Mouse (Mus musculus) gastrocnemius, postnatal 25 days (tissue): ENCODE data around the gene Ghrhr. TPM values are rescaled to one million over a fixed set of nuclear protein-coding genes. Genes with fewer than 3 reads are reported as not detected.
A peak's percentile ranks its signal among the peaks of the same experiment; 100 is the strongest.

ENCODE experiments used
- DNase-seq: peaks from one replicate; pipeline ENCODE4 v3.0.0; 2022
- total RNA-seq, 2 experiments: library from RNA; stranded (reverse); gene quantifications; 1 replicate in 1 of 2; 2 replicates in 1 of 2; pipeline ENCODE4 v1.2.3; 2021

Ghrhr gene
- total RNA-seq, 2 experiments from 2014 or later, result not detected

DNA sequence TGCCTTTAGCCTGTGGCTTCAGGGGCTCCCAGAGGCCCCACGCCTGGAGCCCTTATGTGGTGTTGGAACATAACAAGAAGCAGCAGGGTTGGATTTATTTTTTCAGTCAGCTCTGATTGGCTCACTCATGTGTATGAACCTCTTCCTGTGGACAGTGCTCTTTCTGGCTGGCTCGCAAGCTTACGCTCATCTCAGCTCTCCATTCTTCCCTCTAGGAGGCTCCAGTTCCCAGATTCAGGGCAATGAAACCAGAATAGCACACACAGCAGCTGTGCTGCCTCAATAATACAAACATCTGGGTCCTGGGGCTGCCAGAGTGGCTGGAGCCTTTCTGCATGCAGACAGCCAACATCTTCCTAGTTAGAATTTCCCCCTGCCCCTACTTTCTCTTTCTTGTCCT lies 20.1 kb downstream of the Ghrhr start:
- DNase-seq, result peak; percentile 61

DNA sequence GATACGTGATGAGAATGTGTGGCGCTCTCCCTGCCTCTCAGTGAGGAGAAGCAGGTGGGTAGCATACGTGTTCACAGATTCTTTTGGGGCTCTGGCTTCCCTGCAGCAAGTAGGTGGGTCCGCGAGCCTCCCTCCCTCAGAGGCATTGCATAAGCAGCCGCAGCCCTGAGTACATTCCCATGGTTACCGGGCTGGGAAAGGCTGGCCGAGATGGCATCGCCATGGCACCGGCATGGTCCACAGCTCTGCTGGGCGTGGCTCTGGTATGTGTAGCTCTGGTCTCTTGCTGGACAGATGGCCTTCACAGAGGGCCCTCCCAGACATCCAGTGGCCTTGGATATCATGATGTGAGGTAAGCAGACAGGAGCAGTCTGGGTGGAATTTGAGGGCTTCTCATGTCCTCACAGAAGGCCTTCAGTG lies 20.5 kb downstream of the Ghrhr start:
- peak; percentile 35 for DNase-seq

DNA sequence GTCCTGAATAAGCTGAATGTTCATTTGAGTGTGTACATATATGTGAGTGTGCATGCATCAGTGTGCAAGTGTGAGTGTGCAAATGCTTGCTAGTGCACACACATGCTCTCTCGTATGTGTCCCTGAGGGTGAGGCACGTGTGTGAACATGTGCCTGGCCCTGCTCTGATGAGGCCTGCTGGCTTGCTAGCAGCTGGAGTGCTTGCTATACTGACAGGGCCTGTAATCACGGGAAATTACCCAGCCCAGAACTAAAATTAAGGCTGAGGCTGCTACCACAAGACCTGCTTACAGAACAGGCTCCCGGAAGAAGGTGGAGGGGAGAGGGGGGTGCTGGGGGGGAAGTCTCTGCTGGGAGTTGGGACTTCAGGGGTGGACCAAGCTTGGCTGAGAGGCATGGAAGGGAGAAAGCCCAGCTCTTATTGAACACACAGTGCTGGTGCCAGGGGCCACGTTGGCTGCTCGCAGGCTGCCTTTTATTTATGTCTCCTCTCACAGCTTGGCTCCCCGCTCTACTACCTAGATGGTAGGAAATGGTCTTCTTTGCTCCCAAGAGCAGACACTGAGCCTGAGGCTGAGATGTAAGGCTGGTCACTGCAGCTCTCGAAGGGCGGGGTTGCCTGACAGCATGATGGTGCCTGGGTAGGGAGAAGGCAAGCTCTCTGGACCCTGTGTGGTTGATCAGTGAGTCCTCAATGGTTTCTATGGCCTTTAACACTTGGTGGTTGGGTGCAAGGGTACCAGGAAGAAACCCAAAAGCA lies 23.0 kb downstream of the Ghrhr start:
- DNase-seq, result no peak

DNA sequence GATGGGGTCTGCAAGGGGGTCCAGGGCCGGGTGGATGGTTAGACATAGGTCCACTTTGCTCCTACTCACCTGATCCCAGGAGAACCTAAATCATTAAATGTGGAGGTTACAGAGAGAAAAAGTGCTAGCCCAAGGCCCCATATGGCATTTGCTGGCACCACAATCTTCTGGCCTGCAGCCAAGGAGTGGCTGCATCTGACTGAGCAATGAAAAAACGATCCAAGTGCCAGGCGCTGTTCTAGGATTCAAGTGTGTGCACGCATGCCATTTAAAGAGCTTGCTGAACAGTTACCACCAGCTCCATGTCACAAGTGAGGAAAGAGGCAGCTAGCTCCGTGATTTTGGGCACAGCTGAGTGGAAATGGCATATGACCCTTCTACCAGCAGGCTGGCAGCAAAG lies 23.8 kb downstream of the Ghrhr start:
- no peak for DNase-seq

DNA sequence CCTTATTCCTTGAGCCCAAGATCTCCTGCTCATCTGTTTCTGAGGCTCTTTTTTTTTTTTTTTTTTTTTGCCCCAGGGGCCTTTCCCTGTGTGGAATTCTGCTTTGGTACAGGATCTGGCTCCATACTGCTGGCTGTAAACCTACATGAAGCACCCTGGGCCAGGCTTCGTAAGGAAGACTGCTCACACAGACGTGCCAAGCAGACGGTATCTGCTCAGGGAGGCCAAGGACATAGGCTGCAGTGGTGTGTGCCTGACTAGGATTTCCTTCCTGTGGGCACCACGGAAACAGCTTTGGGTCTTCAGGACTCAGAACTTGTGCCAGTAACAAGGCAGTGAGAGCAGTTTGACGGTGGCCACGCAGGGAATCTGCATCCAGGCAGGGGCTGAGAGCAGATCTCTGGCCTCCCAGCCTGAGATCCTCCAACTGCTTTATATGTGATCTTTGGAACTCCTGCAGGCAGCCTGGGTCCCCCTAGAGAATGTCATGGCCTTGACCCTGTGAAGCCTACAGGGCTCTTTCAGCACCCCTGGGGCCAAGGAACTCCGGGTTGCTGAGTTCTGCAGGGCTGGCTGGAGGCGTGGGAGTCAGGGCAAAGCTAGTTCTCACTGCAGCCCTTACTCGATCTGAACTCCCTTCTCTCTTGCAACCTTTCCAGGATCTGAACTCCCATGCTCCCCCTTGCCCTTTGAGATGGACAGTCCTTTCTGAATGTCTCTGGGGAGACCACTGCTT lies 26.1 kb downstream of the Ghrhr start:
- peak; percentile 40 for DNase-seq

DNA sequence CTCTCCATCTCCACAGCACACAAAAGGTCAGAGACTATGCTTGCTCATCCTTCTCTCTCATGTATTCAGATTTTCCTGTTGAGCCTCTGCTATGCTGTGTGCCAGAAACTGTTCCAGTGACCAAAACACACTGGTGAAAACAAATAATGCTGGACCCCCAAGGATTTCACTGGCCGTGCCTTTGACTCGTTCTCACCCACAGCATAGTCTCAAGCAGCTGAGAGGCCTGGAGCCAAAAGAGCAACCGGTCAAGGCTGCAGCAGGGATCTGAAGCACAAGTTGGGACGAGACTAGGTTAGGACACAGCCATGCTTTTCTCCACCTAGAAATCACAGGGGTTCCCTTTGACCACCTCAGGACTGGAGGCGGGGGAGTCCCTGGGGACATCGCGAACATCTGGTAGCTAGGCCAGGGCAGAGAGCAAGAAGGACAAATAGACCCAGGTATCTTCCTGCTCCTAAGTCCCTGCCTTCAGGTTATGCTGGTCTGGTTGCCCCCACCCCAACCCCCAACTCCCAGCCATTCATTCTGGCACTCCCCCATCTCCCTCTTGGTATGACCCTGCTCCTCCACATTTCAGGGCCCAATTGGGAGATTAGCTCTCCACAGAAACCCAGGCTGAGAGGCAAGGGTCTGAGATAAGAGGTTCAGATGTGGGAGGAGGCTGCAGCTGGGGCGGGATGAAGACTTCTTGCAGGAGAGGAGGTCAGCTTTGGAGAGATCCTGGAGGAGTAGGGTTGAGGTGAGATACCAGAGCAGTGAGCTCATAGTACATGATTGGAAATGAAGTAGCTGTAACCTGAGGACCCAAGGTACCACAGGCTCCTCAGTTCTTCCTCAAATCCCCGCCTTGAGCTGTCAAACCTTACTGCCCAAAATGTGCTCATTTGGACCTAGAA lies 27.6 kb downstream of the Ghrhr start:
- DNase-seq, result peak; percentile 43

DNA sequence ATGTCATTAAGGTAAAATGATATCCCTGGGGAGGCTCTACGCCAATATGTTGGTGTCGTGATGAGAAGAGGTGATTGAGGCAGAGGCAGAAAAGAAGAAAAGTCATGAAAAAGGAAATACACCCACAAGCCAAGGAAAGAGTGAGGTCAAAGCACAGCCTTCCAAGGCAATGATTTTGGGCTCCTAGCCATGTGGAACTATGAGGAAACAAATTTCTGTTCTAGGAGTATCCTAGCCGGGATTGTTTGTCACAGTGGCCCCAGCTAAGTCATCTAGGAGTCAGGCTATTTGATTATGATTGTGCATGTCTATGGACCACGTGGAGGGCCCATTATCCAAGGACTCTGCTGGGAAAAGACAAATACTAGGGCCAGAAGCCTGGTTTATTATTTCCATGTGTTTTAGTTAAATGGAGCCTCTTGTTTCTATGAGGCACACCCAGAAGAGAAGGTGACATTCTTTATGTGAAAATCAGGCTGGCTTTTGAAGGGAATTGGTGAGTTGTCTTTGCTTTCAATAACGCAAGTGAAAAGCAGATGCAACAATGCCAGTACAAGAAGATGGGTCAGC lies 28.4 kb downstream of the Ghrhr start:
- no peak for DNase-seq

DNA sequence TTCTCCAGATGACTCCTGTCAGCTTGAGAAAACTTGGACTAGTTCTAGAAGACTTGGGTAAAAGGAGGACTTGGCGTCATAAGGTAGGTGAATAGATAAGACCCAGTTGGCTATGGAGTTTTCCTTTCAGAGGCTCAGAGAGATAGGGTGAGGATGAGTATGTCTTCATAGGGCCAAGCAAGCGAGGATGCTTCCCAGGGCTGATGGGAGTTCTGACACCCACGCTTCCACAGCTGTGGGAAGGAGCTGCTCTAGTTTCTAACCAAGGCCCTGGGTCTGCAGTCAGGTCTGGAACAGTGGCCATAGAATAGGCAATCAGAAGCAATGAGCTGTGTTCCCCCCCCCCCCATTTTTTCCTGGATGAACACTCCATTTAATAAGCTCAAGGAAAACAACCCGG lies 31.2 kb downstream of the Ghrhr start:
- DNase-seq, result no peak

DNA sequence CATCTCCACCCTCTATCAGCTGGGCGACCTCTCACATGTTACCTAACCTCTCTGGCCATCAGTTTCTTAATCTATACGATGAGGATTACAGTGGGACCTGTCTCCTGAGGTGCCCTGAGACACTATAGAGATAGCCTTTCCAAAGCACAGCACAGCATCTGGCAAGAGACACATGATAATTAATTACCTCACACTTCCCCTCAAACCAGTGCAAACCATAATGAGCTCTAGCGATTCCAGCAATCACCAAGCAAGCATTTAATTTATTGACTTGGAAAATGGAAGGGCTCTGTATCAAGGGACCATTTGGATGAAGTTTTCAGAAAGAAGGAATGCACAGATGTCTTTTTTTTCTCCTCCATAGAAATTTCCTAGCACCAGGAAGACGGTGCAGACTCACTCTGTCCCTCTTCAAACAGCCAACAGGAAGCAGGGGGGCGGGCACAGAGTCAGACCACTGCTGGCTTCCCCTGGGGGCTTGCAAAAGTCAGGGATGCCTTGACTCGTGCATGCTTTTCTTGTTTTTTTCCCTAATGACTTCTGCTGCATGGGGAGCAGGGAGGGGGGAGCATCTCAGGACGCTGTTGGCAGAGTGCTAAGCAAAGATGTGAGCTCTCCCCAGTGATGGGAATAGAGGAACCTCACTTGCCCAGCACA lies 34.2 kb downstream of the Ghrhr start:
- DNase-seq, result peak; percentile 55

DNA sequence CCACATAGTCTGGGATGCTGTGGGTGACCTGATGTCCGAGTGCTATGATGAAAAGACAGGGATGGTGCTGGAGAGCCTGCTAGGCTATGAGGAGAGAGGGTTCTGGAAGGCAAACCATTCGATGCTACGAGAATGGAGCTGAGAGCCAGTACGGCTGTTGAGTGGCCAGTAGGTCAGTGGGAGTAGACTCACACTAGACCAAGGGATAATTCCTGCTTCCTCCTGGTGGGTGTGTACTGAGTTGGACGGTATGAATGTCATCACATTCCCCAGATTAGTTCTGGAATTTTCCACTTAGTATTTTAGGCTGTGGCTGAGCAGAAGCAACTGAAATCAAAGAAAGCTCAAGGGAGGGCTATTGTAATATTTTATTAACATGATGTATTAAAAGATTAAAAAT lies 34.9 kb downstream of the Ghrhr start:
- DNase-seq, result peak; percentile 34

DNA sequence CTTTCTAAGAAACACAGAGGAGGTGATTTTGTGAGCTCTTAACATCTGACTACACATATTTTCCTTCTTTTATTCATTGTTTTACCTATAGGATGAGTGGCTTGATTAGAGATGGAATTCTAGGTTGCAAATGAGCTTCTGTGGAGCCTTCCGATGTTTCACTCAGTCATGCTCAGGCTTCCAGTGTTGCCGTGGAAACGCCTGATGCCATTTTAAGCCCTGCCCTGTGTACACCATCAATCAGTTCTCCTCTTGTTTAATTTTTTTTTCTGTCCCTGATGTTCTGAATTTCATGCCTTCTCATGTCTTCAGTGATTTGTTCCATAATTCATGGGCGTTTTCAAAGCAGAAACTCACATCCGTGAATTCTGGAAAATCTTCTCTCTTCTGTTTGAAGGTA lies 40.1 kb downstream of the Ghrhr start:
- DNase-seq, result no peak

DNA sequence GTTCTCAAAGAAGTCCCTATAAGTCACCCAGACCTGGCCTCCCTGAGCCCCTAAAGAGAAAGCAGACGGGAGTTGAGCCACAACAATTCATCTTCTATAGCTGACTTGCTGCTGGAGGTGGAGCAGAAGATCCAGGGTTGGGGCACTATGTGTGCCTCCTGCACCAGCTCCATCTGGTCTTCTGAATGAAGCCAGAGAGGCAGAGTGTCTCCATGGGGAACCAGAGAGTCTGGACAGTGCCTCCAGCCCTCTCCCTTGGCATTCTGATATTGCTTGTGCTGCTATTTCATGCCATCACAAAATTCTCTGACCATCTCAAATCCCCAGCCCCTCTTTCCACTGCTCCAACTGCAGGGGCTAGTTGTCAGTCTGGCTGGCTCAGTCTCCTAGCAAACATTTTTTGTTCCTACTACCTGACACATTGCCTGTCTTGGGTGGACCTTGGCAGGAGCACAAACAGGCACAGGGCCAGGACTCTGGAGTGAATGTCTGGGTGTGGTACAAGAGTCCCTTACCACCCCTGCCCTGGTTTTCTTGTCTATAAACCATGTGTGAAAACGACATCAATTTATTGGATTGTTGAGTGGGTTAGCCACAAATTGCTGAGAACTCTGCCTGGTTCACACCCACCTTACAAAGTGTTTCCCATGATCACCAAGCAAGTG lies 42.8 kb downstream of the Ghrhr start:
- no peak for DNase-seq

DNA sequence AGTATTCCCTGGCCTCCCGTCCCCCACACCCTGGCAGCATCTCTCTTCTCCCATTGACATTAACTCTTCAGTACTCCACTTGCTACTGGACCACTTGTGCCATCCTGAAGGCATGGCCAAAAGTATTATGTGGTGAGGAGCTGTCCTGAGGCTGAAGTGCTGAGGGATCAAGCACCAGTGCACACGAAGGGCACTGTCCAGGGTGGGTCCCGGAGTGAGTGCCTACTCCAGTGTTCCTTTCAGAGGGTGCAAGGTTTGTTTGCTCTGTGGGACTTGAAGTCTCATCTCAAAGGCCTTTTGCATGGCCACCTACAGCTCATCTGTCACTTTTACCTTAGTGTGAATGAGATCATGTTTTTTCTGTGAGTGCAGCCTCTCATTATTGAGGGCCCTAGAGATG lies 44.3 kb downstream of the Ghrhr start:
- no peak for DNase-seq

DNA sequence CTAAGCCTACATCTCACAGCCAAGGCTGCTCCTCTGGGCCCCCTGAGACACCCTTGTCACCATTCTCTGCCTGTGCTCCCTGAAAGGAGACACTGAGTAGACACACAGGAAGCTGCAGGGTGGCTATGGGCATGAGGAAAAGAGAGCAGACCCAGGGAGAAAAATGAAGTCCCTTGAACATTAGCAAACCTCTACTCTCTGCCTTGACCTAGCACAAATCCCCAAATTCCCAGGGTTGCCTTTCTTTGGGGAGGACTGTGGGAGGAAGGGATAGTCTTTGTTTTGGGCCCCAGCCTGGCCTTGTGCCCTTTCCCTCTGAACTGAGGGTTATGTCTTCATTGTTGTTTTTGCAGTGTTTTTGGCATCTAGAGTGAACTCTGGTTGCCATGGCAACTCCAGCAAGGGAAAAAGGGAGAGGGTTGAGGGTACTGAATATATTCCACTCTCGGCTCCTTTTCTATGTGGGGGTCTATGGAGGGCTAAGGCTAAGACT lies 44.8 kb downstream of the Ghrhr start:
- no peak for DNase-seq

DNA sequence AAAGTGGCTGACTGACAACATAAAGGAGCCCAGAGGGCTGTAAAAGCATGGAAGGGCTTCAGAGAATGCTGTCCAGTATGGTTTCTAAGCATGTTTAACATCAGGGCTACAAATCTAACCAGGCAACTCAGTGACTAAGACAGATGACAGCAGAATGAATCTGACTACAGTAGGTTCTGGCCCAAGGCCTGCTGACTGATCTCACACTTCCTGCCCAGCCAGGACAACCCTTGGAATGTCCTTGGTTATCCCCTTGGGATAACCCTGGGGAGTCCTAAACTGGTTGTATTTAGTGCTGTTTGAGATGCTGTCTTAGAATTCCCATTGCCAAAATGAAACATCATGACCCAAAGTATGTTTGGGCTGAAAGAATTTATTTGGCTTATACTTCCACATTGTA lies 56.0 kb downstream of the Ghrhr start:
- no peak for DNase-seq

DNA sequence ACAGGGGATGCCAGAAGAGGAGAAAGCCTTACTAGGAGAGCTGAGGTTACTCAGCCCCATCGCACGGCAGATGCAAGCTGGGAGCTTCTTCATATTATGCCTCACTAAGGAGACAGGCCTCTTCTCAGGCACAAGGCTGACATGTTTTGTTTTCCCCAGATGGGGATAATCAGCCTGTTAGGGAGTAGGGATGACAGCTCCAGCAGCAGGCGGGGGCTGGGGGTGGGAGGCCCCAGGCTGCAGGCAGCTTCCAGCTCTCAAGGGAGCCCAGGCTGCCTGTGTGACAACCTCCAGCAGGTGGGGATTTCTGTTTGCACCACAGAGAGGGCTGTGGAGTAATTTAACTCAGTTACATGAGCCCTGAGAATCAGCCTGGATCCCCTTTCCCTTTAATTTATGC lies 58.3 kb downstream of the Ghrhr start:
- no peak for DNase-seq

DNA sequence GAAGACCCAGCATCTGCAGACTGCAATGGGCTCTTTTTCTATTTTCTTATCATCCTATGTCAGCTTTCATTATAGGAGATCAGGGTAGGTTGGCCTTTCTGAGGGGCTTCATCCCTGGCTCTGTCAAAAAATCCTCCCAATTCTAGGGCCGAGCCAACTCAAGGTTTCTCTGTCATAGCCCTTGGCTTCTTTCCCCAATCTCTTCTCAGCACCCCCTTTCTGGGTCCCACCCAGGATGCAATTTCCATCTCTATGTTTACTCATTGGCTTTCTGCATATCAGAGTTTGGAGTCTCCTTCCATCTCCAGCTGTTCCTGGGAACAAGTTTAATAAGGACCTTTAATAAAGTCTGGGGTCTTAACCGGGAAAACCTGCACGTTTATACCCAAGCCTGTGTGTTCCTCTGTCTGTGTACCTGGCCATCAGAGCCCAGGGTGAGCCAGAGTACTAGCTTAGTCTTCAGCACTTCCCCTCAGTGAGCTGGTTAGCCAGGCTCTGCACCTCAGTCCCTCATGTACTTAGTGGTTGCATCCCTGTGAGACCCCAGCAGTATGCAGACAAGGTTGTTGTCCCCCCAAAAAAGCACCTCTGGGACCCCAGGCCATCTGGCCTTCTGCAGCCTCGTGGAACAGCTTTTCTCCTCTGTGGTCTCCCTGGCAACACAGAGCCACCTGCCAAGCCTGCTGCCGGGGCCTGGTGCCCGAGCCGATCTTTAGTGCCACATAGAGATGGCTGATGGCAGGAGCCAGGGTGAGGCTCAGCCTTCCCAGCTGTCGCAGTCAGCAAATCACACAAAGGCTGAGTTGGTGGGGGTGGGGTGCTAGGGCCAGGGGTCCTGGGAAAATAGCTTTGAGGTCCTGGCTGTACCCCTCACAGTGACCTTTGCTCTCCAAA lies 59.4 kb downstream of the Ghrhr start:
- DNase-seq, result no peak

DNA sequence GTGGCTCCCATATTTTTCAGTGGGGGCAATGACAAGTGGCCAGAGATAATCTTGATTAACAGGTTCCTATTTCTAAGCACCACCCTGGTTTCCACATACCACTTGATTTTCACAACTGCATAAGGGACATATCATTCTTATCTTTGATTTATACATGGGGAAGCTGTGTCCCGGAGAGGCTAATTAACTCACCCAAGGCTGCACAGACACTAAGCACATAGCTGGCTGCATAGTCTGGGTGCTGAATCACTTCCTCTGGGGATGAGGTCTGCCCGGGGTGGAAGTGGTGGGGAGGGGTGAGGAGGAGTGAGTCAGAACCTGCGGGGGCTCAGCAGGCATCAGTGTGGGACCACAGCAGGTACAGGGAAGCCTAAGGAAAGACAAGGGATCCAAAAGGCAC lies 61.8 kb downstream of the Ghrhr start:
- DNase-seq, result no peak
